Mouse (Mus musculus) stomach, postnatal 0 days (tissue): ENCODE measurements around the gene Cd300lb.

Source experiments
- CTCF ChIP-seq: IDR thresholded peaks from 2 replicates; pipeline ENCODE4 v1.5.1; 2016; ENCODE audit warnings: antibody characterized with exemption, low read depth, mild to moderate bottlenecking, moderate library complexity
- EP300 ChIP-seq: optimal IDR thresholded peaks from 2 replicates; pipeline ENCODE3; 2016; ENCODE audit warnings: antibody characterized with exemption

- no peak for TF ChIP-seq EP300
- no peak for TF ChIP-seq CTCF
Observed at GRCm38 (mm10) chr11:114880185-114880584, 54.0 kb downstream of the Cd300lb start.
